Mouse (Mus musculus) ES-Bruce4 (cell line): ENCODE measurements around the gene Trim68. TPM values are rescaled to one million over a fixed set of nuclear protein-coding genes. Genes with fewer than 3 reads are reported as not detected.
"Not testable (repeated sequence)": the region's sequence is repeated elsewhere in the genome, so short reads cannot be mapped to it uniquely, and the experiment has no call there.

Source experiments
- H3K27ac ChIP-seq: 2 replicates; pipeline ENCODE4 v1.5.1; 2012; ENCODE audit warnings: low read length, inconsistent platforms; ENCODE audit not compliant: insufficient read depth
- H3K27me3 ChIP-seq: 2 replicates; pipeline ENCODE4 v1.6.1; 2012; ENCODE audit warnings: mild to moderate bottlenecking, low read length, inconsistent platforms; ENCODE audit not compliant: control insufficient read depth, poor library complexity, insufficient read depth, severe bottlenecking
- H3K36me3 ChIP-seq: 2 replicates; pipeline ENCODE4 v1.6.1; 2012; ENCODE audit warnings: inconsistent platforms, mild to moderate bottlenecking, low read length, moderate library complexity; ENCODE audit not compliant: control insufficient read depth, poor library complexity, insufficient read depth, severe bottlenecking
- H3K4me1 ChIP-seq: one replicate; pipeline ENCODE4 v1.8.1; 2011; ENCODE audit warnings: low read length; ENCODE audit not compliant: control insufficient read depth, insufficient read depth
- H3K4me3 ChIP-seq: 2 replicates; pipeline ENCODE4 v1.5.1; 2011; ENCODE audit warnings: low read depth, mild to moderate bottlenecking, low read length
- H3K9ac ChIP-seq: 2 replicates; pipeline ENCODE4 v1.6.1; 2012; ENCODE audit warnings: low read depth, mild to moderate bottlenecking, inconsistent platforms; ENCODE audit not compliant: poor library complexity, severe bottlenecking
- H3K9me3 ChIP-seq: replicated peaks from 2 replicates; pipeline ENCODE4 v1.6.1; 2012; ENCODE audit warnings: mild to moderate bottlenecking, low read length, inconsistent platforms; ENCODE audit not compliant: control insufficient read depth, poor library complexity, insufficient read depth, severe bottlenecking
- CTCF ChIP-seq: IDR thresholded peaks from one replicate; pipeline ENCODE4 v1.8.1; 2011; ENCODE audit warnings: low read depth, low read length
- EP300 ChIP-seq: IDR thresholded peaks from 2 replicates; pipeline ENCODE4 v1.6.1; 2011; ENCODE audit warnings: low read depth, low read length; ENCODE audit not compliant: insufficient read depth
- POLR2A ChIP-seq: IDR thresholded peaks from one replicate; pipeline ENCODE4 v1.8.1; 2011; ENCODE audit warnings: low read length; ENCODE audit not compliant: insufficient read depth
- polyA plus RNA-seq: library from polyadenylated mRNA; stranded (reverse); fragments of >200 nt; gene quantifications from 2 replicates; pipeline ENCODE4 v1.2.4, GENCODE M21; 2011; ENCODE audit warnings: low read depth; ENCODE audit not compliant: missing spikeins, insufficient read depth, insufficient read length

Gene Trim68
- polyA plus RNA-seq, 1 experiment = 7.6 TPM

- Histone ChIP-seq H3K36me3 (no peaks in the 10 kb centered on the region), H3K4me3 (no peak within 1 kb of the TSS), H3K4me1 (no peaks in the 10 kb centered on the region)
Measured at GRCm38 (mm10) chr7:102695358-102696125, 8.4 kb upstream of the Trim68 start, which contains the start of gene Olfr557. TSS of gene Olfr557 (plus strand) at chr7:102695910.

GRCm38 (mm10) chr7:102681916-102682315, 5.2 kb downstream of the Trim68 start:
- H3K9ac ChIP-seq = no peak overlapping the region
- H3K27ac ChIP-seq = no peak overlapping the region
- TF ChIP-seq POLR2A = no peak
- no peak for TF ChIP-seq EP300
- no peak for TF ChIP-seq CTCF
- no peaks in the 10 kb centered on the region; the same call in 1 of the 2 replicates for H3K27me3 ChIP-seq
- H3K36me3 ChIP-seq = no peaks in the 10 kb centered on the region
- H3K4me1 ChIP-seq = no peaks in the 10 kb centered on the region
- no peak overlapping the region for H3K4me3 ChIP-seq
- no peaks in the 10 kb centered on the region for H3K9me3 ChIP-seq

More at GRCm38 (mm10) chr7:102695358-102696125, 8.4 kb upstream of the Trim68 start, which contains the start of gene Olfr557:
- H3K27me3 ChIP-seq = no peaks in the 10 kb centered on the region
- no peak within 1 kb of the TSS for H3K27ac ChIP-seq
- no peak for TF ChIP-seq POLR2A
- no peak for TF ChIP-seq EP300
- peak; percentile 57 for TF ChIP-seq CTCF
- no peak within 1 kb of the TSS for H3K9ac ChIP-seq
- no peaks in the 10 kb centered on the region for H3K9me3 ChIP-seq

GRCm38 (mm10) chr7:102676225-102676624, 10.9 kb downstream of the Trim68 start:
- TF ChIP-seq POLR2A (no peak), CTCF (no peak), EP300 (no peak)
- Histone ChIP-seq H3K27me3 (no peaks in the 10 kb centered on the region), H3K4me1 (no peaks in the 10 kb centered on the region), H3K27ac (no peak overlapping the region), H3K9me3 (no peaks in the 10 kb centered on the region), H3K9ac (no peak overlapping the region), H3K4me3 (no peak overlapping the region), H3K36me3 (no peaks in the 10 kb centered on the region)

- H3K27me3 ChIP-seq = no peaks in the 10 kb centered on the region
- H3K4me1 ChIP-seq = no peaks in the 10 kb centered on the region
- H3K27ac ChIP-seq = no peak overlapping the region
- no peak overlapping the region for H3K9ac ChIP-seq
- H3K4me3 ChIP-seq = no peak overlapping the region
- H3K9me3 ChIP-seq = no peaks in the 10 kb centered on the region
- no peak for TF ChIP-seq EP300
- no peak for TF ChIP-seq POLR2A
- TF ChIP-seq CTCF = no peak
- H3K36me3 ChIP-seq = no peaks in the 10 kb centered on the region
Measured at GRCm38 (mm10) chr7:102665378-102665777, 21.7 kb downstream of the Trim68 start.

- Histone ChIP-seq H3K4me1 (no peaks in the 10 kb centered on the region), H3K27ac (no peak within 1 kb of the TSS), H3K36me3 (no peaks in the 10 kb centered on the region), H3K4me3 (no peak within 1 kb of the TSS), H3K9me3 (no peaks in the 10 kb centered on the region), H3K27me3 (no peaks in the 10 kb centered on the region), H3K9ac (no peak within 1 kb of the TSS)
- TF ChIP-seq EP300 = no peak
- no peak for TF ChIP-seq CTCF
- no peak for TF ChIP-seq POLR2A
Measured at GRCm38 (mm10) chr7:102664599-102664998, 22.5 kb downstream of the Trim68 start, which contains the start of gene Olfr556. TSS of gene Olfr556 (plus strand) at chr7:102664899.

- no peaks in the 10 kb centered on the region for H3K27me3 ChIP-seq
- no peak within 1 kb of the TSS for H3K4me3 ChIP-seq
- H3K9ac ChIP-seq = no peak within 1 kb of the TSS
- H3K4me1 ChIP-seq = no peaks in the 10 kb centered on the region
- H3K9me3 ChIP-seq = no peaks in the 10 kb centered on the region
- no peaks in the 10 kb centered on the region for H3K36me3 ChIP-seq
- H3K27ac ChIP-seq = no peak within 1 kb of the TSS
- TF ChIP-seq CTCF (no peak), EP300 (no peak), POLR2A (no peak)
Measured at GRCm38 (mm10) chr7:102658523-102658922, 28.6 kb downstream of the Trim68 start, which contains the start of gene Olfr555. TSS of gene Olfr555 (plus strand) at chr7:102658823.

- H3K9ac ChIP-seq, H3K36me3 ChIP-seq, H3K9me3 ChIP-seq, H3K27me3 ChIP-seq, H3K27ac ChIP-seq, H3K4me1 ChIP-seq, H3K4me3 ChIP-seq: not testable (repeated sequence)
Measured at GRCm38 (mm10) chr7:102644945-102645344, 42.2 kb downstream of the Trim68 start.
